Mouse (Mus musculus): ENCODE measurements around the gene Fam72a. TPM values are rescaled to one million over a fixed set of nuclear protein-coding genes. Genes with fewer than 3 reads are reported as not detected.
"Not testable (repeated sequence)": the region's sequence is repeated elsewhere in the genome, so short reads cannot be mapped to it uniquely, and the experiment has no call there.

Fam72a gene
- polyA plus RNA-seq, 1 experiment from 2014 or later: 2.7 TPM

GRCm38 (mm10) chr1:131562081-131562480 is 34.4 kb downstream of the Fam72a start:
- Histone ChIP-seq H3K27ac (no peak overlapping the region), H3K4me1 (no peaks in the 10 kb centered on the region), H3K27me3 (no peaks in the 10 kb centered on the region), H3K4me2 (no peak overlapping the region), H3K9me3 (replicated peaks) (no peaks in the 10 kb centered on the region), H3K4me3 (replicated peaks) (no peak overlapping the region), H3K9ac (no peak overlapping the region), H3K36me3 (no peaks in the 10 kb centered on the region)
- ATAC-seq (replicated peaks; ENCODE audit: low FRiP score): no peak
- 98% methylated on average over 2 of the region's 2 CpGs for WGBS

GRCm38 (mm10) chr1:131566056-131566455 is 38.4 kb downstream of the Fam72a start:
- H3K9me3 ChIP-seq (replicated peaks); H3K9ac ChIP-seq; H3K36me3 ChIP-seq; H3K4me1 ChIP-seq; H3K4me2 ChIP-seq; ATAC-seq (replicated peaks; ENCODE audit: low FRiP score); H3K27ac ChIP-seq; H3K4me3 ChIP-seq (replicated peaks); H3K27me3 ChIP-seq: not testable (repeated sequence)
- 51% methylated on average over 11 of the region's 11 CpGs for WGBS

- H3K36me3 ChIP-seq: no peaks in the 10 kb centered on the region
- no peaks in the 10 kb centered on the region for H3K9me3 ChIP-seq (replicated peaks)
- H3K9ac ChIP-seq: no peak overlapping the region
- H3K4me2 ChIP-seq: no peak overlapping the region
- ATAC-seq (replicated peaks; ENCODE audit: low FRiP score): no peak
- H3K27ac ChIP-seq: no peak overlapping the region
- no peaks in the 10 kb centered on the region for H3K4me1 ChIP-seq
- H3K27me3 ChIP-seq: no peaks in the 10 kb centered on the region
- 80% methylated on average over 6 of the region's 6 CpGs for WGBS
- no peak overlapping the region for H3K4me3 ChIP-seq (replicated peaks)
Measured at GRCm38 (mm10) chr1:131569721-131570120, 42.0 kb downstream of the Fam72a start.

GRCm38 (mm10) chr1:131570391-131570790 is 42.7 kb downstream of the Fam72a start:
- ATAC-seq (replicated peaks; ENCODE audit: low FRiP score): no peak
- H3K36me3 ChIP-seq: no peaks in the 10 kb centered on the region
- no peak overlapping the region for H3K4me2 ChIP-seq
- H3K9ac ChIP-seq: no peak overlapping the region
- H3K27me3 ChIP-seq: no peaks in the 10 kb centered on the region
- no peak overlapping the region for H3K27ac ChIP-seq
- 96% methylated on average over 4 of the region's 4 CpGs for WGBS
- H3K4me1 ChIP-seq: no peaks in the 10 kb centered on the region
- H3K9me3 ChIP-seq (replicated peaks): no peaks in the 10 kb centered on the region
- no peak overlapping the region for H3K4me3 ChIP-seq (replicated peaks)

GRCm38 (mm10) chr1:131573721-131574120 is 46.0 kb downstream of the Fam72a start:
- H3K9me3 ChIP-seq (replicated peaks): no peaks in the 10 kb centered on the region
- 90% methylated on average over 14 of the region's 14 CpGs for WGBS
- no peak for ATAC-seq (replicated peaks; ENCODE audit: low FRiP score)
- no peaks in the 10 kb centered on the region for H3K4me1 ChIP-seq
- no peaks in the 10 kb centered on the region for H3K27me3 ChIP-seq
- no peaks in the 10 kb centered on the region for H3K36me3 ChIP-seq
- no peak overlapping the region for H3K9ac ChIP-seq
- no peak overlapping the region for H3K4me2 ChIP-seq
- no peak overlapping the region for H3K27ac ChIP-seq
- H3K4me3 ChIP-seq (replicated peaks): no peak overlapping the region

GRCm38 (mm10) chr1:131578943-131579680 is 51.4 kb downstream of the Fam72a start:
- H3K4me3 ChIP-seq (replicated peaks): no peak overlapping the region
- H3K27me3 ChIP-seq: no peaks in the 10 kb centered on the region
- no peak overlapping the region for H3K9ac ChIP-seq
- no peak for ATAC-seq (replicated peaks; ENCODE audit: low FRiP score)
- H3K9me3 ChIP-seq (replicated peaks): no peaks in the 10 kb centered on the region
- 53% methylated on average over 17 of the region's 17 CpGs for WGBS
- no peaks in the 10 kb centered on the region for H3K4me1 ChIP-seq
- no peak overlapping the region for H3K27ac ChIP-seq
- H3K36me3 ChIP-seq: no peaks in the 10 kb centered on the region
- no peak overlapping the region for H3K4me2 ChIP-seq

- Histone ChIP-seq H3K27me3 (no peaks in the 10 kb centered on the region), H3K4me1 (no peaks in the 10 kb centered on the region), H3K9ac (no peak overlapping the region), H3K4me3 (replicated peaks) (no peak overlapping the region), H3K9me3 (replicated peaks) (no peaks in the 10 kb centered on the region), H3K27ac (no peak overlapping the region), H3K36me3 (no peaks in the 10 kb centered on the region), H3K4me2 (no peak overlapping the region)
- ATAC-seq (replicated peaks; ENCODE audit: low FRiP score): no peak
- WGBS: 46% methylated on average over 4 of the region's 4 CpGs
Measured at GRCm38 (mm10) chr1:131580389-131580788, 52.7 kb downstream of the Fam72a start.

GRCm38 (mm10) chr1:131583598-131583997 is 55.9 kb downstream of the Fam72a start:
- Histone ChIP-seq H3K36me3 (no peaks in the 10 kb centered on the region), H3K4me3 (replicated peaks) (no peak overlapping the region), H3K27ac (no peak overlapping the region), H3K9ac (no peak overlapping the region), H3K4me1 (no peaks in the 10 kb centered on the region), H3K27me3 (no peaks in the 10 kb centered on the region), H3K9me3 (replicated peaks) (no peaks in the 10 kb centered on the region), H3K4me2 (no peak overlapping the region)
- no peak for ATAC-seq (replicated peaks; ENCODE audit: low FRiP score)
- WGBS: 88% methylated on average over 3 of the region's 3 CpGs

- WGBS: 67% methylated on average over 8 of the region's 8 CpGs
- no peak overlapping the region for H3K4me3 ChIP-seq (replicated peaks)
- H3K27ac ChIP-seq: no peak overlapping the region
- H3K4me1 ChIP-seq: no peaks in the 10 kb centered on the region
- no peaks in the 10 kb centered on the region for H3K27me3 ChIP-seq
- H3K36me3 ChIP-seq: no peaks in the 10 kb centered on the region
- H3K4me2 ChIP-seq: no peak overlapping the region
- no peak overlapping the region for H3K9ac ChIP-seq
- no peaks in the 10 kb centered on the region for H3K9me3 ChIP-seq (replicated peaks)
- no peak for ATAC-seq (replicated peaks; ENCODE audit: low FRiP score)
Measured at GRCm38 (mm10) chr1:131586836-131587235, 59.1 kb downstream of the Fam72a start.

Small RNA genes within 50 kb of the gene (microRNA-seq; reads per million reads assigned to microRNA genes)
- not detected for gene Gm24273

Other genes with a start within 250 kb of the Fam72a start
- gene Ikbke, start 248.3 kb upstream of the Fam72a start, polyA plus RNA-seq (2015; fragmentation: Nextera tagmentation; extraction: Ambion mirVana): 3.2 and 4.0 TPM in 2 replicates
- 13.5 and 14.4 TPM in 2 replicates for gene Srgap2, start 551 bp upstream of the Fam72a start, polyA plus RNA-seq (2015; fragmentation: Nextera tagmentation; extraction: Ambion mirVana)
- not detected in 2 replicates for gene Avpr1b, start 71.3 kb downstream of the Fam72a start, polyA plus RNA-seq (2015; fragmentation: Nextera tagmentation; extraction: Ambion mirVana)
- 7.1 and 9.8 TPM in 2 replicates for gene Ctse, start 110.4 kb downstream of the Fam72a start, polyA plus RNA-seq (2015; fragmentation: Nextera tagmentation; extraction: Ambion mirVana)
- 2.4 and 2.6 TPM in 2 replicates for gene Rab7b, start 160.8 kb downstream of the Fam72a start, polyA plus RNA-seq (2015; fragmentation: Nextera tagmentation; extraction: Ambion mirVana)
- 0.13 and 0.35 TPM in 2 replicates for gene Slc26a9, start 216.1 kb downstream of the Fam72a start, polyA plus RNA-seq (2015; fragmentation: Nextera tagmentation; extraction: Ambion mirVana)